Mouse (Mus musculus) thymus, postnatal 36 days (tissue): ENCODE results near the gene Sfxn2.

Source experiments
- DNase-seq, 2 experiments: peaks; one replicate each; pipeline ENCODE4 v3.0.0; 2022; ENCODE audit warnings: mixed read lengths in 2 of 2

Gene Sfxn2

DNA sequence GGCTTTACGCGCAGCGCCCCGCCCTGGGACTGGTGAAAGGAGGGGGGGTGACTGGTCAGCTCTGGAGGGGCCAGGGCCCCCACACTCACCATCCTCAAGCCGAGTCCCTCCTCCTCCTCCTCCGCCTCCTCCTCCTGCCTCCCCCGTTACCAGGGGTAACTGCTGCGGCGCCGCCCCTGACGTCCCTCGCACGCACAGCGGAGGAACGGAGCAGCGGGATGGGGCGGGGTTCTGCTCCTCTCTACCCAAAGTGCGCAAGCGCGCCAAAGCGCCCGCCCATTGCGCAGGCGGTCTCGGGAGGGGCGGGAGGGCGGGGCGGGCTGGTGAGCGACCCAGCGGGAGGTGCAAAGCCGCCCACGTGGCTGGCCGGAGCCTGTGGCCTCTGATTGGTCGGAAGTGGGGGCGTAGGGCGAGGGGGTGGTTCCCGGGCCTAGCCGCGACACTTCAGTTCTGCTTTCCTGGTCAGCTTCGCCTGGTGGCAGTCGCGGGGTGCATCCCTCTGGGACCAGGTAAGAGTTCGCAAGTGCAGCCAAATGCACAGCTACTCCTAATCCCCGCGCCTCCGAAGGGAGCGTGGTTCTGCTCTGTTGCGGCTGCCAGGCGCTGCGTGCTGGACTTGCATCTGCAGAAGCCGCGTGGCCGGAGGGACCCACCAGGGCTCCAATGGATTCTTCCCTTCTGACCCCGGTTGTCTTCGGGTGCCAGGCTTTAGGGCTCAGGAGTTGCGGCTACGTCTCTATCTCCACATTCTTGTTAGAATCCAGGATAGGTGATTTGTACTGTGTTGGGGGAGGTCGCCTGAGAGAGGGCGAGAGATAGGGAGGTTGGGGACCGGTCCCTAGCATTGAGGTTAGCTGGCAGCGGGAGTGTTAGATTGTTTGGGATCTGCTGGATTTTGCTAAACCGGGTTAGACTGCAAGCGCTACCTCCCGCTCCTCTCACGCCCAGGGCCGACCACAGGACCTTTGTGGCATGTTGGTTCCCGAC, at the start of gene Sfxn2, which contains the start of gene Arl3:
Gene Sfxn2, plus strand, starts transcription at position 415 of the 987 bp plus-strand sequence.
Gene Arl3, minus strand, starts transcription at position 248 of the 987 bp plus-strand sequence.
- DNase-seq = peak; percentile 91 to 95

DNA sequence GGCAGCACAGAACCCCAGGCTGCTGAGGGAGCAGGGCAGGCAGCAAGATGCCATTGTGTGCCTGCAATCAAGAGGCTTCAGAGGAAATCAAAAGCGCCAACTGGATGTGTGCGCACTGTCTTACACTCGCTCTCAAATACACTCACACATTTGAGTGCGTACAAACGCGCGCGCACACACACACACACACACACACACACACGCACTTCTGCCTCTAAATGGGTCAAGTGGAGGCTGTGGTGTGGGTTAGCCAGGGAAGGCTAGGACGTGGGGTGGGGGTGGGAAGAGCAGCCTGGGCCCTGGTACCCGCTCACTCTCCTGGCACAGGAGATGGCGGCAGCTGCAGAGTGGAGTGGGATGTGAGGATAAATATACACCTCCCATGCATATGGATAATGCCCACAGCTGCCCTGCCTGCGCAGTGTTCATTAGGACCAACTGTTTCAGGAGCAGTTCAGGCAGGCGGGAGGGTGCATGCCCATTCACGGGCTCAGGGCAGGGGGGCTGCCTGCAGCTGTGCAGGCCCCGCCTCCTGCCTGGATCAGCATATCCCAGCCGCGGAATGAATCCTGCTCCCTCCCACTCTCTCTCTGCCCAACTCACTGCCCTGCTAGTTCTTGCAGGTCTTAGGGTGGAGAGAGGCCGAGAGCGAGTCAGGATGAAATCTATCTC, 49.5 kb upstream of the Sfxn2 start:
- DNase-seq = peak in 1 of 2 experiments; percentile 59

- peak in 1 of 2 experiments; percentile 15 for DNase-seq
These were observed 49.0 kb upstream of the Sfxn2 start for GRCm38 (mm10) chr19:46524152-46524544.

DNA sequence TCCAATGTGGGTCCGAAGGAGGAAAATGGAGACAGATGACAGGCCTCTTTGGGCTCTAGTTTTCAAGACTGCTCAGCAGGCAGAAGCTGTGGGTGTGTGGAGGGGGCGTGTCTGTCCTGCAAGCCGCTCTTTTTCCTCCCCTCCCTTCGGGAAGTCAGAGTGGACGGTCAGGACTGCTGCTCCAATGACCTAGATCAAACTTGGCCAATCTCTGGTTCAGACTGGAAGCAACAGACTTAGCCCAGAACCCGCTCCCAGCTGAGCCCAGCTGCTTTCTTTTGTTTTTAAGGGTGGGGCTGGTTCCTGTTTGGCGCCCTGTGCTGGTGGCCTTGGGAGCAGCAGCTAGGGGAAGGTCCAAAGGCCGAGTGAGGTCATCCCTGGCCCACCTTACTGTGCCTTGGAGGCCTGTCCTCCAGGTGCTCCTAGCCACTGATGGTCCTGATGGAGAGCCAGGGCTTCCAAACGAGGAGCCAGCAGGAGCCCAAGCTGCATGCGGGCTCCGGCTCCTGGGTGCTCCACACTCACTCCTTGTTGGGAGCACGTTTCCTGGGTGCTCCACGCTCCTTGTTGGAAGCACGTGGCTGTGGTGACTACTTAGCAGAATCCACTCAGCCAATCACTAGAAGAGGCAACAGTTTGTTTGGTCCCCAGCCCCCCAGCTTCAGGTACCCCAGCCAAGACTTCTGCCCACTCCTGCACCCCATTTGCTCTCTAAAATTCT, 48.4 kb upstream of the Sfxn2 start:
- DNase-seq = peak in 1 of 2 experiments; percentile 32

- DNase-seq = no peak
These were observed 47.2 kb upstream of the Sfxn2 start for GRCm38 (mm10) chr19:46525691-46526631.

DNA sequence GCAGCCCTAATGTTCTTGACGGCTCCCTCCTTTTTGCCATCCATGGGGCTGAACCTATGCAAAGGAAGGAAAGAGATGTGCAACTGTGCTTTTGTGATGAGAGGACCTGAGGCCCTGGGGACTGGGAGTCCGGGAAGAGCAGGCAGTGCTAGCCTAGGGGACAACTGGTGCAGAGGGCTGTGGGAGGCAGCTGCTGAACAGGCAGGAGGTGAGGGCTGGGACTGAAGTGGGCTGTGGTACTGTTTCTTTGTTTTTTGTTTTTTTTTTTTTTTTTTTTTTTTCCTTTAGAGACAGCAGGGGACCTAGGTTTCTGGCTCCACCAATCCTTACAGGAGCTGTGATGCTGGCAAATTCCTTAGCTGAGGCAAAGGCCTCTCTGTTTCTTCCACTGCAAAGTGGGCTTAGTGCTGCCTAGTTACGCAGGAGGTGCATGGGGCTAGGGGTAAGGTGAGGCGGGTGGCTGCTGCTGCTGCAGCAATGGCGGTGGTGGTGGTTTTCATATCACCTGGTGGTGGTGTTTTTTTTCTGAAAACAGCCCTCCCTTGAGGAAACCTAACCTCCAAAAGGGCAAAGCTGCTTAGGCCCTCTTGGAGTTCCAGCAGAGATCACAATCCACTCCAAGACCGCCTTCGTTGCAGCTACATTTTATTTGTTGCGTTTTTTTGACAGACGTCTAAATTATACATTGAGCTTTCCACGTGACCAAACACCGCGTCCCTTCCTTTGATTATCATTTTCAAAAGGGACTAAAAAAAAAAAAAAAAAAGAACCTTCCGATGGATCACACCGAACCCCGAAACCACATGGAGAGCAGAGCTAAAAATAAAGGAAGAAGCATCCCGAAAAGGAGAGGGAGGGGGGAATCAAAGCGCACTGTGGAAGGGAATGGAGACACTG, 45.3 kb upstream of the Sfxn2 start:
- DNase-seq = peak; percentile 54 to 61

DNA sequence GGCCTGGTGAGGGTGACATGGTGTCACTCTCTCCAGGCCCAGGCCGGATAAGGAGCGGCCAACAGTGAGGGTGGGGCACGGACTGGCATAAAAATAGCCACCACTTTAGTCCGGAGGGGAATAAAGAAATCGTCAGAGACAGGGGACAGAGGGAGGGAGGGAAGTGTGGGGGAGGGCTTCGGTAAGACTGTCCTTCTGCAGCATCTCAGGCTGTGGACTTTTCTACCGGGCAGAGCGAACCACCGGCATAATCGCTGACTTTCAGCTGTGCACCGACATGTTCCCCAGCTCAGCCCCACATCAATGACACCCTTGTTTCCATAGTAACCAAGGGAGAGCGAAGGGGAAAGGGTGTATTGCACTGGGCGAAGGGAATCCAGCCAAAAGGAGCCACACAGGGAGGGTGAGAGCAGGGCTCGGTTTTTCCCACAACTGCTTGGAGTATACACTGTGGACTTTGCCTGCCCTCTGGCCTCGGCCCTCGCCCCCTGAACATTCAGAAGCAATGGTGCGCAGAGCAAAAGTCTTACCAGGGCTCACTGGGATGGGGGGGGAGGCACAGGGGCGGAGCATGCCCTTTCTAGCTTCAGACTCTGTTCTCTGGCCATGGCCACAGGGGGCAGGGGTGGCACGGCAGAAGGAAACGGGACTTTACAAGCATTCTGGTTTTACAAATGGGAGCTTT, 44.5 kb upstream of the Sfxn2 start:
- DNase-seq = peak; percentile 82 to 85

DNA sequence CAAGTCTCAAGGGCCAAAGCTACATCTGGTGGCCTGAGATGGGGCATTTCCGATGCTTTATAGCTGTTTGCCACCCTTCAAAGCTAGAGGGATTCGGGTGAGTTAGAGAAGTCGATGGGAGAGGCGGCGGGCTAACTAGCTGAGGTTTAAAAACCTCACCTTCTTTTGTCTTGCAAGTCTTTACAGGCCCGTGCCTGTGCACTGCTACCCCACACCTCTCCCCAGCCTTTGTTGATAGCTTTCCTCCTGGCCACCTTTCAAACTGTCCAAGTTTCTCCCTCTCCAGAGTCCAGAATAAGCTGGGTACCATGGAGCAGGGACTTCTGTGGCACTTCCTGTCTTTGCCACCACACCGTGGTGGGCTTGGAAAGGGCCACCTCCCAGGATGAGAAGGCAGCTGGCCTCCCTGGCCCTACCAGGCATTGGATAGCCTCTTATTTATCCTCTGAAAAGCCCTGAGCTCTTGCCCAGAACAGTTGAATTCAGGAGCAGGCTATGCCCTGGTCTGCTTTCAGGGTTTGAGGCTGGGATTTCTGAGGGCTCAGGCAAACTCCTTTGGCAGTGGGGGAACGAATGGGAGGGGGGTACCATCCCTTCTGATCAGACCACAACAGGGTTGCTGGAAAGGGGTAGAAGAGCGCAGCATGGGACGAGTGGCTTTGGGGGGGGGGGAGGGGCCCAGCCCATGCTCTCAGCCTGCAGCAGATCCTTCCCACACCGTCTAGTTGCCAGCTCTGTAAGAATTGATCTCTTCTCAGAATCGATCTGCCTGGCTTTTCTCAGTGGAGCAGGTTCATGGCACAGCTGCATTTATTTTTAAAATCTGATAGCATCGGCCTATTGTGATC, 43.3 kb upstream of the Sfxn2 start:
- no peak for DNase-seq

- no peak for DNase-seq
These were observed 42.6 kb upstream of the Sfxn2 start for GRCm38 (mm10) chr19:46530449-46530990.

DNA sequence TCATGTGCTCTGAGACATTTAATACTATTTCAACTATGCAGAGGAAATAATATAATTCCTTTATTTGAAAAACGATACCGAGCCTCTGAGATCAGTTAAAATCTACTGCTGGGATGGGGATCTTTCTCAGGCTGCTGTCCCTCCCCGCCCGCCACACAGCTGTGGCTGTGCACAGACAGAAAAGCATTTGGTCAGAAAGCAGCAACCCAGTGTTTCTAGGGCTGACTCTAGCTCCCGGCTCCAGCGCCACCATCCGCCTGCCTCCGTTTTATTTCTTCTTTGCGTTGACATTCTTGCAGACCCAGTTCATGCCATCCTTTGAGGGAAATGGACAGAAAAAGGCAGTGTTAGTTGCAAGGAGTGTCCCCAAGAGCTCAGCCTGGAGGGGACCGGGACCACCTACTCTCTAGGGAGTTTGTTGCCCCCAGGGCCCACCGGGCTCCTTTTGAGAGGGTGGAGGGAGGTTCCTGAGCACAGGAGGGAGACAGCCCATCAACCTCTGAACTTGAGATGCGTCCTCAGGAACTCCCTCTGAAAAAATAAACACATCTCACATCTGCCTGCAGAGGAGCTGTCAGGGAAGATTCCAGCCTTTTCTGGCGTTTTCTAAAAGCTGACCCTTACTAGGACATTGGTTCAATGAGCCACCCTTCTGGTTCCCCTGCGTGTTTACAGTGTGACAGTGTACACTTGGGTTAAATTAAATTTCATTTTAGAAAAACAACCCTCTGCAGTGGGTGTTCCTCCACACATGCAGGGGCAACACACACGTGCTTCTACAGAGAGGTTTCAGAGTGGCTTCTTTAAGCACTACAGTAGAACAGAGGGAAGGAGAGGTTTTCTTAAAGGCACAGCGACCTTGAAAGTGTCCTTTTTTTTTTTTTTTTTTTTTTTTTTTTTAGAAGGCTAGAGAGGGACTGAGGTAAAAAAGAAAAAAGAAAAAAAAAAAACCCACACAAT, 41.8 kb upstream of the Sfxn2 start:
- DNase-seq = no peak

- DNase-seq = peak in 1 of 2 experiments; percentile 50
These were observed 41.0 kb upstream of the Sfxn2 start for GRCm38 (mm10) chr19:46532031-46532688.

GRCm38 (mm10) chr19:46533066-46533465, 40.1 kb upstream of the Sfxn2 start:
- no peak for DNase-seq

DNA sequence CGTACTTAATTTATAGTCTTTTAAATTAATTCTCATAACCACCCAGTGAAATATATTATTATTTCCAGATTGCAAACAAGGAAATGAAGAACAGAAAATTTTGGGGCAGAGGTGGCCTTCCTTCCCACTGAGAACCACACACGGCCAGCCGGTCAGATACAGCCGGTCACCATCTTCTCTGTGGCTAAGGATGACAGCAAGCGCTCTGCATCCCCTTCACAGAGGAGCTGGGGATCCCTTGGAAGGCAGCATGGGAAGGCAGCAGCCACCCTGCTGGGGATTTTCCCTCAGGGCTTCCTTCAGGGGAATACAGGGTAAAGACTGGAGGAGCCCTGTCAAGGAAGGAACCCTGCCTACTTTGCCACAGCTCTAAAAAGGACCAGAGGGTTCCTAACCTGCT, 39.6 kb upstream of the Sfxn2 start:
- DNase-seq = no peak

- no peak for DNase-seq
These were observed 38.5 kb upstream of the Sfxn2 start for GRCm38 (mm10) chr19:46534542-46535098.

DNA sequence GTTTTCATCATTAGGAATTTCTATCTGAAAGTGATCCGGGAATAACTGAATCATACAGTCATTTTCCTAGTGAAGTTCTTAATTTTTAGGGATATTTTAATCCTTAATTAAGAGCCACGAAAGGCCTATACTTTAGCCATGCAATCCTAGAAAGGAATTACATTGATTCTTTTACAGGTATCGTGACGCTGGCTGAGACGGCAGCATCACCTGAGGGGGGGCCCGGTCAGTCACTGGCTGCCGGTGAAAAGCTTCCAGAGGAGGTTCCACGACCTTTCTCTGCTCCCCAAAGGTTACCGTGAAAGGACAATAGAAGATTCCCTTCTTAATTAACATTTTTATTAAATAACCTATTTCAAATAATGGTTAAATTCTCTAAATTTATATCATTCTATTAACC, 35.8 kb upstream of the Sfxn2 start:
- no peak for DNase-seq

DNA sequence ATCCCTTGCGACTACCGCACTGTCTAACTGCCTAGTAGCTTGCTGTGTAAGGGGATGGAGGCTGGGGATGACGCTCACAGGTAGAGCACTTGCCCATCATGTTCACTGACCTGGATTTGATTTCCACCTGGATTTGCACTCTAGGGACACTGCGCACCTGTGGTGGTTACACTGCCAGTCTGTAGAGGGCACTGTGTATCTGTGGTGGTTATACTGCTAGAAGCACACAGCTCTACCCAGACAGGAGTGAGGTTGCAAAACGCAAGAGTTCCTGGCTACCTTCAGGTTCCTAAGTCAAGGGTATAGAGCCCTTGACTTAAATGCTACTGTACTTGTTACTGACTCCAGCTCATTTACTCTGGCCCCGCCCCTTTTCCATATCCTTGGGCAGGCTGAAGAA, 35.0 kb upstream of the Sfxn2 start:
- DNase-seq = no peak

DNA sequence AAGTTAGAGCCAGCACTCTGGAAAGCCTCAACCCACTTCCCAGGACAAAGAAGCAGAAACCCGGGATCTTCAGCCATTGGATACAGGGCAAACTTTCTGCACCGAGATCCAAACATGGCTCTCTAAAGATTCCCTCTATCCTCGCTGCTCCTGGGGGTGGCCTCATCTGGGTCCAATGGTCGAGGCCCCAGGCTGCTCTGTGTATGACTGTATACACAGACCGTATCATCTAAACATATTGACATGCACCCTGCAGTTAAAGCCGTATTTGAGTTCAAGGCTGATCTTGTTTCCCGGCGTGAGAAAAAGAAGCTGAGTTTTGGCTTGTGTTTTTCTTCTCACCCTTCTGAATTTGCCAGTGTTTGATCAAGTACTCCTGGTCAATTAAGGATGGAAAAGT, 30.4 kb upstream of the Sfxn2 start:
- no peak for DNase-seq
